Mouse (Mus musculus) common myeloid progenitor, adult 5-6 weeks (primary cell): ENCODE measurements around the gene Cd80. TPM values are rescaled to one million over a fixed set of nuclear protein-coding genes. Genes with fewer than 3 reads are reported as not detected.
"Not testable (repeated sequence)": the region's sequence is repeated elsewhere in the genome, so short reads cannot be mapped to it uniquely, and the experiment has no call there.

Experiments used
- ATAC-seq: replicated peaks from 2 replicates; pipeline ENCODE4 v1.8.0; 2016; ENCODE audit warnings: low read depth, mild to moderate bottlenecking, moderate TSS enrichment, inconsistent platforms; ENCODE audit not compliant: poor library complexity, severe bottlenecking
- total RNA-seq: library from RNA; stranded (forward); fragments of 200-1000, 187-1606 nt; gene quantifications from 2 replicates; pipeline ENCODE4 v1.2.3, GENCODE M21; 2017

Cd80 gene
- total RNA-seq, 1 experiment from 2014 or later = 0.27 TPM

DNA sequence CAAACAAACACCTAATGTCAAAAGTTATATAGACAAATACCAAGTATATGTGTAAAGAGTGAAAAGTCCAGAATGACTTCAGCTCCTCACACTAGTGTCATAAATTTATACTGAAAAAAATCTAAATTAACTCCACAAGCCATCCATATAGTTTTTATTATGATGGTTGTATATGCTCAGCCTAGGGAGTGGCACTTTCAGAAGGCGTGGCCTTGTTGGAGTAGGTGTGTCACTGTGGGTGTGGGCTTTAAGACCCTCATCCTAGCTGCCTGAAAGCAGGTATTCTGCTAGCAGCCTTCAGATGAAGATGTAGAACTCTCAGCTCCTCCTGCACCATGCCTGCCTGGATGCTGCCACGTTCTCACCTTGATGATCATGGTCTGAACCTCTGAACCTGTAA, 9.2 kb upstream of the Cd80 start:
- ATAC-seq = not testable (repeated sequence)

DNA sequence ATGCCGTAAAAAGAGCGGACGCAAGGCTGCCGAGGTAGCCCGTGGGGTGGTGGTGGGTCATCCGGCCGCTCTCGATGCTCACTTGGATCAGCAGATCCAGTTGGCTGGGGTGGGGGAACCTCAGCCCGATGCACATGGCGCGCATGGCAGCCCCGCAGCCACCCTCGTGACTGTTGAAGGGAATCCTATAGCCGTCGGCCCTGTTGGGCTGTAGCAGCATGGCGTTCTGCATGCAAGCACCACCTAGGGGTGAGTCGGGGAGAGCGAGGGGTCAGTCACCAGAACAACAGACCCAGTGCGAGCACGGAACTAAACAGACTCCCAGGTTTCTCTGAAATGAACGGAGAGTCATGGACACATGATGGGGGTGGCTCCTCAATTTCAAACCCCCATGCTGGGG, 8.0 kb upstream of the Cd80 start:
- ATAC-seq = no peak

DNA sequence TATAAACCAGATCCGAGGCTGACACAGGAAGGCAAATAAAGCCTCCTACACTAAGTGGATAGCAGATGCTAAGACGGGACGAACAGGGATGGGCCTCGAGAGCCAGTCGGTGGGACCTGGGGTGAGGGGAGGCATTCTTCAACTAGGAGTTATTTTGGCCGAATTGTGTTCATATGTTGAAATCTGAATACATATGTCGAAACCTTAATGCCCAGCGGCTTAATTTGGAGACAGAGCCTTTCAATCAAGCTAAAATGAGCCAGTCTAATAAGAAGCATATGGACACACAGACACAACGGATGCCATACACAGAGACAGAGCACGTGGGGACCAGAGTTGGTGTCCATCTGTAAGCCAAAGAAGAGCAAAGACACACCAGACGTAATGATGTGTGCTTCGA, 6.9 kb upstream of the Cd80 start:
- ATAC-seq = no peak

DNA sequence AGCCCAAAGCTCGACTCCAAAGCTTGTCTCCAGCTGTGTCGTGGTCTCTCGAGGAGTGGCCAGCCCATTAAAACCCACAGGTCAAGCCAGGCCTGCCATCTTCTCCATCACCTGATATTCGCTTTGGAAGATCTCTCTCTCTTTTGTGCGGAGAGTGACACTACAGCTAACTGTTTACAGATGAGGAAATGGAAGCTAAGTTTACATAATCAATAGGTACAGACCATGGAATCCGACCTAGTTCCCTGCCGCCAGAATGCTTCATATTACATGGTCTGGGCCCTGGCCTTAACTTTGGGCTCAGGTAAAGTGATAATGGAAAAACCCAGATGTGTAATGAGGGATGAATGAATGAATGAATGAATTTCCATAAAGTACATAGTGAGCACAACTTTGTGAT, 4.7 kb upstream of the Cd80 start:
- ATAC-seq = no peak

DNA sequence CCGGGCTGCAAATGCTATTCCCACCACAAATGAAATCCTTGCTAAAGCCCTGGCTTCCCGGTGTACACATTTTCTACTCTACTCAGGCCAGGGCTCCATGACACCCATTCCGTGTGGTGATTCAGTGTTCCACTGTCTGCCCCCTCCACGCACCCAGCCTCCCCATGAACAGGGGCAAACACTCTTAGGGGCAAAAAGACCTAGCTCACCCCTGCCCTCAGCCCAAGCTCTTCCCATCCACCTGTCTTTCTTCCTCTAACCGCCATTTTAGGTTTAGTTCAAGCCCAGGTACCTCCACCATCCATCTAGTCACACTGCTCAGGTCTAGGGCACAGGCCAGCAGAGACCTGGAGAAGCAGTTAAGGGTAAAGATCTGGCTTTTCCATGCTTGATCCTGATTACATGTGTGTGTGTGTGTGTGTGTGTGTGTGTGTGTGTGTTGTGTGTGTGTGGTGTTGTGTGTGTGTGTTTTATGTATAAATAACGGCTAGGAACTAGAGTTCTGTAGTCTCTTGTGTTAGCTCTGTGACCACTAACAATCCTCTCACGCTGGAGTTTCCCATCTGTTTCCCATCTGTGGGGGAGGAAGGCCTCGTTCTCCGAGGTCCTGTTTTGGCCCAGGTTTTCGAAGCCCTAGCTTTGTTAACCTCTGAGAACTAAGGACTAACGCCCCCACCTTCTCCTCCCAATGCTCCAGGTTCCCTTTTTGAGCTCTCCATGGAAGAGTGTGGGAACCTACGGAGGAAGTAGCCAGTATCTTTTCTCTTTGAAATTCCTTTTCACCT, 3.7 kb upstream of the Cd80 start:
- no peak for ATAC-seq

DNA sequence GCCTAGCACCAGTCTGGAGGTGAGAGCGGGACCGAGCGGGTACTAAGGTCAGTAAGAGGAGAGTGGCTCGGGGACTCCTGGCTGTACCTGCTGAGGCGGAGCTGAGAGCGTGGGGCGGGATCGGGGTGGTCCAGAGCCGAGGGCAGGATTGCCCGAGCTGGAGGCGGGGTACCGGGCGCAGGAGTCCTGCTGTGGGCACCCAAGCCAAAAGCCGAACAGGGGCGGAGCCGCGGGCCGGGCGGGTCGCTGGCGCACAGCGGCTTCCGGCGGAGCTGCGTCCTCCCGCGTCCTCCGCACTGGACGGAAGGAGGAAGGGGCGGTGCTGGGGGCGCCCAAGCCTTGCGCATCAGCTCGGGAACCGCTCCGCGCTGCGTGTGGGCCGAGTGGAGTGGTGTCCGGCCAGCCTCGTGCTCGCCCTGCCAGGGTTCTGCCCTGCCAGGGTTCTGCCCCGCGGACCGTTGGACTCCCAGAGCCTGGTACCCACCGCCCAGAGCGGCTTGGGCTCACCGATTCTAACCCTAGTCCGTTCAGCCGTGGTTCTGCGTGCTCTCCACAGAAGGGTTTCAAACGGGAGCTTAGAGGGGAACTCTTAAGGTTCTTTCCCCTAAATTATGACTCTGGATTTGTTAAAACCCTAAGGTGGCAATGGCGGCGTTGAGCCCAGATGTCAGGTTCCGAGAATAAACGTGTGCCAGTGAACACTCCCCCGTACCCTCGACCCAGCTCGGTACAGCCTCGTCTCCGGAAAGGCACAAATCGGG, 2.7 kb upstream of the Cd80 start, which contains the start of gene Adprh:
Adprh (minus strand) TSS at position 262 of the 761 bp plus-strand sequence.
- peak; percentile 82 for ATAC-seq

DNA sequence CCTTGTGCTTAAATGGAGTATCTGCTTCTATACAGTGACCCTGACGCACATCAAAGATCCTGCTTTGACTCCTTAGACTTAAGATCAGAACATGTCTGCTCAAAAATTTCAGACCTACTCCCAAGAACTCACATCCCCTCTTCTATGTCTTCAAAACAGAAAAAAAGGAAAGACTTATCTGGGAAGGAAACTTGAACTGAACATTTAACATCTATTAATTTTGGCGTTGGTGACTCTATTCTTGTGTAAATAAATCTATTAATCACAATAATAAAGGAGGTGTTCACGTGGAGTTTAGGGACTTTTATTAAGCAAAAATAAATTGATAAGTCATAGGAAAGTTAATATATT, 2.2 kb upstream of the Cd80 start:
- ATAC-seq = no peak

DNA sequence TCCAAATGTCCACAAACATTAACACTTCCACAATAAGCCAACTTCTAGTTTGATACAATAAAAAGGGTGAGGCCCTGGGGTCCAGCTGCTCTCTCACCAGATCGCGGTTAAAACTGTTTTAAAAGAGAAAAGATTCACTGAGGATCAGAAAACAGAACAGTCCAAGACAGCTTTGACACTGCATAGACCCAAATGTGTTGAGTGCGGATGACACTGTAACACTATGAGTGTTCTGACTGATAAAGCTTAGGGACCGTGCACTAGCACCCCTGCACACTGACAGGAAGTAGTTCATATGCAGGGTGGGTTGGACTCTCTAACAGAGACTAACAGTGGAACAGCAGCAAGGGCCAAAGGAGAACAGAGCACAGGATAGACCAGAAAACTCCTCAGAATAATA, 1.4 kb upstream of the Cd80 start:
- ATAC-seq = no peak

DNA sequence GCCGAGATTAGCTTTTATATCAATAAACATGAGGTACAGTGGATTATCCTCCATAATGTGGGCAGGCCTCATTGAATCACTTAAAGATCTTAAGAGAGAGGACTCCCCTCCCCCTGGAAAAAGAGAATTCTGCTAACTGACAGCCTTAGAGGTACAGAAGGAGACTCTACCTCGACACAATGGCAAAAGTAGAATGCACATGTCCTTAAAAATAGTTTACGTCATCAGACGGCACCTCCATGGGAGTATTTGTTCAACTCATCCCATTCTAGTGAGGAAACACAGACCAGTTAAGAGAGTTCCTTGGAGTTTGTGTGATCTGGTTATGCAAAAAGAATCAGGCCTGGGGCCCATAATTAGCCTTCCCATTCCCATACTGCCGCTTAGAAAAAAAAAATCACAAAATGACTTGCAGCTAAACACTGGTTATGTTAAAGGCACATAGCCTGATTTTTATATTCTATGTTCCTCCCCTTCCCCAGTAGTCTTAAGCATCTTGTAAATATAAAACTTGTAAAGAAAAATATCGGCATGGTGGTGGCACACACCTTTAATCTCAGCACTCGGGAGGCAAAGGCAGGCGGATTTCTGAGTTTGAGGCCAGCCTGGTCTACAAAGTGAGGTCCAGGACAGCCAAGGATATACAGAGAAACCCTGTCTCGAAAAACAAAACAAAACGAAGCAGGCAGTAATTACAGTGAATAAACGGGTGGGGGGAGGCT, 667 bp upstream of the Cd80 start:
- no peak for ATAC-seq

DNA sequence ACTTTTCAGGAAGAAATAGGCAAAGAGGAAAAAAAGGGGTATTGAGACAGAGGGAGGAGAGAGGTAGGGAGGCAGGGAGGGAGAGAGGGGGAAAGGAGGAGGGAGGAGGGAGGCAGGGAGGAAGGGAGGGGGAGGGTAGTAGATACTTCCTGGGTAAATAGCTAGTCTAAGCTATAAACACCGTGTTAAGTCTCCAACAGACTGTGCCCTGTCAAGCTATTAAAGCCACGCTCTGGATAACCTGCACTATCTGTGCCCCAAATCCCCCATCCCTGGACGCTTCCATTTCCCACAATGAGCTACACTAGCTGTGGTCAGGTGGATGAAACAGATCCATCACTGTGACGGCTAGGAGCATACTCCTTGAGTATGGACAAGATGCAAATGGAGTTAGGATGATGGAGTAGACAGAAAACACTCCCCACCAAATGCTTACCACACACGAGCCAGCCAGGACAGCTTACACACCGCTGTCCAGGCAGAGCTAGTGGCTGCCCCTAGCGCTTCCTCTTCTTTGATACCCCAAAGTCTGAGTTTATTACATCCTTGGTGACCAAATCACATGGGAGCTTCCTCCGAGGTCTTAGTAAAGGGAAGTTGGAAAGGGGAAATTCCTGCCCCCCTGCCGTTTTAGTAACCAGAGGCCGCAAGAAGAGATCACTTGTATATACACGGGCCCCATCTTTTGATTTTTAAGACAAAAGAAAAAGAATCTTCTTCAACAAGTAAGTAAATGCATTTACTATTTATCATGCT, 1.6 kb downstream of the Cd80 start:
- ATAC-seq = peak; percentile 82

DNA sequence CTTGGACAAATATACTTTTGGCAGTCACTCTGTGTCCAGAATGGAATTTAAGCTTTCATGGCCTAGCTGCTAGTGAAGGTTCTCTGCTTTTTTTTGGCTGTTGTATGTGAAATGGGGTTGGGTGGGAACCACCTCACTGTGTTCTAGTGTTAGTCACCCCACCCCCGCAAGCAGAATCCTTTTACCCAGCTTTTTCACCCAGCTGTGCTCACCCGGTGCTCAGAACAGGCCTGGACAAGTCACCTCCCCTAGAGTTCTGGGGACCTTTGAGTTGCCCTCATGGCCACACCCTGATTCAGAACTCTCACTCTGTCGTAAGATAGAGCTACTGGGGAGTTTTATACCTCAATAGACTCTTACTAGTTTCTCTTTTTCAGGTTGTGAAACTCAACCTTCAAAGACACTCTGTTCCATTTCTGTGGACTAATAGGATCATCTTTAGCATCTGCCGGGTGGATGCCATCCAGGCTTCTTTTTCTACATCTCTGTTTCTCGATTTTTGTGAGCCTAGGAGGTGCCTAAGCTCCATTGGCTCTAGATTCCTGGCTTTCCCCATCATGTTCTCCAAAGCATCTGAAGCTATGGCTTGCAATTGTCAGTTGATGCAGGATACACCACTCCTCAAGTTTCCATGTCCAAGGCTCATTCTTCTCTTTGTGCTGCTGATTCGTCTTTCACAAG, 3.4 kb downstream of the Cd80 start:
- no peak for ATAC-seq

DNA sequence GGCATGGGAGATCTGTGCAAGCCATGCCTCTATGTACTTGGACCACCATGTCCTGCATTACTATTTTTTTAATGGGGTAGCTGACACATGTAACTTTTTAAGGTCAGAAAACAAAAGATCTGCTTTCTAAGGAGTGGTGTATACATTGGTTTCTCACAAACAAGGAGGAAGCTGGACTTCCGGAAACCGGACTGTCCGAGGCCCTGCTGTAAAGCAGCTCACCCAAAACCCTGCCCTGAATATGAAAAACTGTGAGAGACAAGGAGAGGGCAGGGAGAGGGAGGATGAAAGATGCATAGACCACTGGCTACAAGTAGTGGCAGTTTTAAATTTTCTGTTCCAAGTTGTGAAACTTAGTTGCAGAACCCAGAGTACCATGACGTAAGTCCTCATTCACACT, 4.6 kb downstream of the Cd80 start:
- ATAC-seq = no peak

DNA sequence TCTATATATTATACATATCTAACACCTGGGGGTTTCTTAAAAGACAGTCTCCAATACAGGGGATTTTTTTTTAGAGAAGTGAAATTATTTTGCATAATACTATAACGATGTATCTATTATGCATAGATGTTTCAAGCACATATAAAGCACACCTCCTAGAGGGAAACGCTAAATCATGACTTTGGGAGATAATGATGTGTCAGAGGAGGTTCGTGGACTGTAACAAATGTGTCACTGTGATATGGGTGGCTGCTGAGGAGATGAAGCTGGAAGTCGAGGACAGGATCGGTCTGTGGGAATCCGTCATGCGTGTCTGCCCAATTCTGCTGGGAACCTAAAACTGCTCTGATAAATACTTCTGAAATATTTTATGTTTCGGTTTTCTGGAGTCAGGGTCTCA, 6.4 kb downstream of the Cd80 start:
- no peak for ATAC-seq

DNA sequence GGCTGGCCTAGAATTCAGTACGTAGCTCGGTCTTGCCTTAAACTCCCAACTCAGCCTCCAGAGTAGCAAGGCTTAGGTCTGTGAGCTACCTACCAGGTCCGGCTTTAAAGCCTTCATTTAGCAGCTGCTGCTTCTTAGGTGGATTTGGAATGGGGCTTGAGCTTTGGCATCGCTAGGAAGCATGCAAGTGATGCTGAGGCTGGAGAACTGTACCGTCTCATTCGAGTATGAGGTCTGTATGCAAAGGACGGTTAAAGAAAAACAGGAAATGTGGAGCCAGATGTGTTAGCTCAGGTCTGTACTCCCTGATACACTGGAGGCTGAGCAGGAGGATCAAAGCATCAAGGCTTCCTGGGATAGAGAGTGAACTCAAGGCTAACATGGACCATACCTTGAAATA, 6.8 kb downstream of the Cd80 start:
- ATAC-seq = no peak

DNA sequence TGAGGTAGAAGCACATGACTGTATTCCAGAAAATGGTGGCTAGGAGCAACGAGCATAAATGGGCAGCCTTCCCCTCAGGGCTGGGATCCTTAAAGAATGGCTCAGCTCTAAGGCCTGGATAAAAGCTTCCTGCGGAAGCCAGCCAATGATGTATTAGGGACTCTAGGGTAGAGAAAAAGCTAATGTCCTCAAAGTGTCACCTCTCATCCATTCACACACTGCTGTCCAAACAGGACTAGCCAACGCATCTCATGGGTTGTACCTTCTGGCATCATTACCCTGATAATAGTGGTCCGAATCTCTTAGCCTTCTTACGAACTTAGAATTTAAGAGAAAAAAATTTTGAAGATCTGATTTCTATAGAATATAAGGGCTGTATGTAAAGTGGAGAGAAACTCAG, 7.9 kb downstream of the Cd80 start:
- no peak for ATAC-seq

DNA sequence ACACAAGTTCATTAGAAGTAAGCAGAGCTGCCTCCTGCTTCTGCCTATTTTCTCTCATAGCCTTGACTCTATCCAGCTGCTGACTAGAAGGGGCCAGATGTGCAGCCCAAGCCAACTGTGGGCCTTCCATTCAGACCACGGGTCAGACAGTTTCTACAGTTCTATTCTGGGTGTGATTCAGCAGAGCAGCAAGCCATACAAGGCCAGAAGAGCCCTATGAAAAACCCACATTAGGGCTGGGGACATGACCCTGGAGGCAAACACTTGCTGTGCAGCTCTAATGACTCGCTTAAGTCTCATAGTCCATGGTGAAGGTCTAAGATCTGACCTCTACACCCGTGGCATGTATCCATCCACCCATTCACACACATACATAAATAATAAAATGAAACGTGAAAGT, 10.7 kb downstream of the Cd80 start:
- no peak for ATAC-seq

DNA sequence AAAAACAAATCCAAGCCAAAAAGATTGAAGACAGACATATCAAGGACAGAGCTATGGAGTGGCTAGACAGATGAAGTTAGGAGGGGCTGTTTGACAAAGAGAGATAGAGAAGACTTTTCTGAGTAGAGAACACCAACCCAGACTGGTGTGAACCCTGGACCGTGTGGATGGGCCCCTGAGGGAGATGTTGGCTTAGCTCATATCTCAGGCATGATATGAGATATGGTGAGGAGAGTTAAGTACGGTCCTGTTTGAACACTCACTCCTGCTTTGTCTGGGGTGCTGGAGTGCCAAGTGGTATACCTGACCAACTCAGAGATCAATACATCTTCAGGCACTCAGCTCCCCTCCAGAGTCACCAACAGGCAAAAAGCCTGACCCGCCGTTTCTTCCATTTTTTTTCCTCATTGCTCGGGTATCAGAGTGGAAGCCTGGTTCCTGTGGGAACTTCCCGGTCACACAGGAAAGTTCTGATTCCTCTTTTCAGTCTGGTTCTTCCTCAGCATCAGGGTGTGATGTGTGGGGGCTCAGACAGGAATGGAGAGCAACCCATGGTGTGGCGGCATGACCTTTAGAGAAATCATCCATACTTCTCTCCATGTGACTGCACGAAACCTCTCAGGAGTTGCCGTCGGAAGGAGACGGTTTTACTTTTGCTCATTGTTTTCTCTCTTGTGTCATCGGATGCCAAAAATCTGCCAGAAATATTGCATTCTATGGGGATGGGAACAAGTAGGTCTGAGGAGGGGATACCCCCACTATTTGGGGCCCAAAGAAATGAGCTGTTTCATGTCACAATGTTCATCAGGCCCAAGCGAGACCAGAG, 11.9 kb downstream of the Cd80 start:
- no peak for ATAC-seq

DNA sequence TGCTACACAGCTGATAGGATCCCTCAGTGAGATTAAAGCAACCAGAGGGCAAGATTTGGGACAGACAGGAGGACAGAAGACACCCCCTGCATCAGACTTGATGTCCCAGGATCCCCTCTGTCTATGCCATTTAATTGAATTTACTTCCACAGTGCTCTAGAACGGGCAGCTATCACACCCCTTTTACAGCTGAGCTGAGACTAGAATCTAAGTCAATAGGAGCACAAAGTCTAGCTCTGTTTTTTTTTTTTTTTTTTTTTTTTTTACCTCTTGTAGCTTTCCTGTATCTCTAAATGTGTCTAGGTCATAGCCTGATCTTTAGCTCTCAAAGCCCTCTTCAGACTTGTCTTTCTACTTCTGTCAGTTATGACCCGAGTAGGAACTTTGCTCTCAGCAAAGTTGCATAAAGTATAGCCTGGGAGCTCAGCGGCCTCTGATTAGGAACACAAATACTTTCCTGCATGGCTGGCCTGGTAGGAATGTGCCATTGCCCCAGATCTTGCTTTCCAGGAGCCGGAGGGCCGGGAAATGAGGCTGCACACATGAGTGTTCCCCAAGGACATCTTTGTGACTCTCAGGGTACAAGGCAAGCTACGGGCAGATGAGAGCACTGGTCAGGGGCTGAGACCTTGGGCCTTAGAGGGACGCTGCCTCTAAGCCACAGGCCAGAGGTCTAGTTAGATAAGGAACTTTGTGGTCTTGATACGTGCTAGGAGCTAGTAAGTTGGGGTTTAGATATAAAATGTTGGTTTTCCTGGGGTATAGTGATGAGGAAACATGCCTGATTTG, 12.8 kb downstream of the Cd80 start:
- ATAC-seq = peak; percentile 77
